Mouse (Mus musculus) embryonic facial prominence, embryonic 11.5 days (tissue): ENCODE measurements around the gene Apoe. TPM values are rescaled to one million over a fixed set of nuclear protein-coding genes. Genes with fewer than 3 reads are reported as not detected.

Source experiments
- ATAC-seq: fragments of 200-750 bp; cut with Nextera tagmentation; replicated peaks from 2 replicates; pipeline ENCODE4 v1.8.0; 2017; ENCODE audit warnings: low read depth; ENCODE audit not compliant: insufficient number of reproducible peaks, low FRiP score, low TSS enrichment
- DNase-seq: peaks from one replicate; pipeline ENCODE4 v3.0.0-alpha.2; 2015; ENCODE audit warnings: low spot score
- H3K27ac ChIP-seq: fragments of 300-500 bp; sonication (generic); replicated peaks from 2 replicates; pipeline ENCODE4 v1.5.1; 2014; ENCODE audit warnings: mild to moderate bottlenecking, low read depth, low read length, control low read depth
- H3K27me3 ChIP-seq: fragments of 300-500 bp; sonication (generic); 2 replicates; pipeline ENCODE4 v1.6.1; 2014; ENCODE audit warnings: mild to moderate bottlenecking, low read length, moderate library complexity, mixed read lengths; ENCODE audit not compliant: control insufficient read depth, insufficient read depth
- H3K36me3 ChIP-seq: fragments of 300-500 bp; sonication (generic); replicated peaks from 2 replicates; pipeline ENCODE4 v1.6.1; 2014; ENCODE audit warnings: low read depth, mild to moderate bottlenecking, low read length, moderate library complexity, mixed read lengths; ENCODE audit not compliant: control insufficient read depth, insufficient read depth
- H3K4me1 ChIP-seq: fragments of 300-500 bp; sonication (generic); 2 replicates; pipeline ENCODE4 v1.6.1; 2014; ENCODE audit warnings: low read length, mixed read lengths; ENCODE audit not compliant: control insufficient read depth, insufficient read depth
- H3K4me2 ChIP-seq: fragments of 300-500 bp; sonication (generic); 2 replicates; pipeline ENCODE4 v1.6.1; 2014; ENCODE audit warnings: low read depth, mild to moderate bottlenecking, control low read depth, low read length, moderate library complexity
- H3K4me3 ChIP-seq: fragments of 300-500 bp; sonication (generic); 2 replicates; pipeline ENCODE4 v1.5.1; 2014; ENCODE audit warnings: low read depth, low read length, control low read depth
- H3K9ac ChIP-seq: fragments of 300-500 bp; sonication (generic); replicated peaks from 2 replicates; pipeline ENCODE4 v1.6.1; 2014; ENCODE audit warnings: mild to moderate bottlenecking, control low read depth, low read length
- H3K9me3 ChIP-seq: fragments of 300-500 bp; sonication (generic); replicated peaks from 2 replicates; pipeline ENCODE4 v1.6.1; 2016; ENCODE audit warnings: mild to moderate bottlenecking, low read length, inconsistent platforms, mixed read lengths; ENCODE audit not compliant: control insufficient read depth
- WGBS: fragments of 180-500 bp; shearing (Covaris S2); extraction: QIAGEN DNeasy Blood & Tissue Kit; methylation state at CpG from one replicate; pipeline ENCODE4 v1.1.7; 2014; 5-methylcytosine and 5-hydroxymethylcytosine counted together
- polyA plus RNA-seq: library from polyadenylated mRNA; unstranded; fragments of >200 nt; fragmentation: Nextera tagmentation; extraction: Ambion mirVana; gene quantifications from 2 replicates; pipeline ENCODE4 v1.2.1, GENCODE M21; 2014

Gene Apoe
- polyA plus RNA-seq, 1 experiment from 2014 or later: 180 TPM

- Histone ChIP-seq H3K9me3 (no peaks in the 10 kb centered on the region), H3K4me1 (no peaks in the 10 kb centered on the region), H3K27me3 (no peaks in the 10 kb centered on the region), H3K4me2 (no peak overlapping the region), H3K27ac (no peak overlapping the region), H3K36me3 (no peaks in the 10 kb centered on the region), H3K4me3 (no peak overlapping the region), H3K9ac (no peak overlapping the region)
- ATAC-seq: no peak
- no peak for DNase-seq
- WGBS: 60% methylated on average over 1 of the region's 1 CpGs
These were observed 22.3 kb downstream of the Apoe start for GRCm38 (mm10) chr7:19676662-19677061.

- no peaks in the 10 kb centered on the region for H3K4me1 ChIP-seq
- no peak for ATAC-seq
- no peaks in the 10 kb centered on the region for H3K36me3 ChIP-seq
- H3K27ac ChIP-seq: no peak overlapping the region
- no peak for DNase-seq
- H3K27me3 ChIP-seq: no peaks in the 10 kb centered on the region
- H3K9ac ChIP-seq: no peak overlapping the region
- WGBS: 82% methylated on average over 10 of the region's 10 CpGs
- H3K4me3 ChIP-seq: no peak overlapping the region
- H3K9me3 ChIP-seq: no peaks in the 10 kb centered on the region
- H3K4me2 ChIP-seq: no peak overlapping the region
These were observed 23.2 kb downstream of the Apoe start for GRCm38 (mm10) chr7:19675824-19676223.

- no peak overlapping the region for H3K4me2 ChIP-seq
- DNase-seq (no peak), ATAC-seq (no peak)
- no peaks in the 10 kb centered on the region for H3K4me1 ChIP-seq
- H3K4me3 ChIP-seq: no peak overlapping the region
- H3K9me3 ChIP-seq: no peaks in the 10 kb centered on the region
- H3K9ac ChIP-seq: no peak overlapping the region
- no peaks in the 10 kb centered on the region for H3K36me3 ChIP-seq
- no peaks in the 10 kb centered on the region for H3K27me3 ChIP-seq
- no peak overlapping the region for H3K27ac ChIP-seq
- 65% methylated on average over 14 of the region's 14 CpGs for WGBS
These were observed 25.8 kb downstream of the Apoe start for GRCm38 (mm10) chr7:19673083-19673699.

GRCm38 (mm10) chr7:19671511-19671910 lies 27.5 kb downstream of the Apoe start:
- H3K4me2 ChIP-seq: no peak overlapping the region
- no peaks in the 10 kb centered on the region for H3K36me3 ChIP-seq
- no peaks in the 10 kb centered on the region for H3K4me1 ChIP-seq
- H3K9ac ChIP-seq: no peak overlapping the region
- no peak for DNase-seq
- H3K9me3 ChIP-seq: no peaks in the 10 kb centered on the region
- H3K27me3 ChIP-seq: no peaks in the 10 kb centered on the region
- H3K4me3 ChIP-seq: no peak overlapping the region
- 73% methylated on average over 10 of the region's 10 CpGs for WGBS
- no peak for ATAC-seq
- no peak overlapping the region for H3K27ac ChIP-seq

GRCm38 (mm10) chr7:19668947-19669721 lies 29.9 kb downstream of the Apoe start:
- no peaks in the 10 kb centered on the region for H3K36me3 ChIP-seq
- H3K4me1 ChIP-seq: no peaks in the 10 kb centered on the region
- no peak overlapping the region for H3K4me3 ChIP-seq
- H3K4me2 ChIP-seq: peak overlapping the region; percentile 16; the same call in 1 of the 2 replicates
- whole genome bisulfite sequencing: 7% methylated on average over 10 of the region's 10 CpGs
- no peaks in the 10 kb centered on the region for H3K9me3 ChIP-seq
- ATAC-seq (peak; percentile 77), DNase-seq (peak; percentile 96)
- H3K27me3 ChIP-seq: no peaks in the 10 kb centered on the region
- H3K9ac ChIP-seq: peak overlapping the region; percentile 51
- H3K27ac ChIP-seq: 0 out of 2 replicates have a peak overlapping the region, but pooled peaks have one; percentile 20

GRCm38 (mm10) chr7:19667434-19667833 lies 31.6 kb downstream of the Apoe start:
- no peaks in the 10 kb centered on the region for H3K9me3 ChIP-seq
- ATAC-seq: no peak
- no peaks in the 10 kb centered on the region for H3K27me3 ChIP-seq
- H3K4me3 ChIP-seq: no peak overlapping the region
- H3K4me1 ChIP-seq: peaks cover 6% of the 10 kb centered on the region; the same call in 1 of the 2 replicates
- no peak overlapping the region for H3K9ac ChIP-seq
- H3K27ac ChIP-seq: no peak overlapping the region
- WGBS: 82% methylated on average over 2 of the region's 2 CpGs
- no peaks in the 10 kb centered on the region for H3K36me3 ChIP-seq
- DNase-seq: no peak
- no peak overlapping the region for H3K4me2 ChIP-seq

GRCm38 (mm10) chr7:19666750-19667149 lies 32.2 kb downstream of the Apoe start:
- Histone ChIP-seq H3K36me3 (peaks cover 1% of the 10 kb centered on the region), H3K4me1 (peaks cover 6% of the 10 kb centered on the region; the same call in 1 of the 2 replicates), H3K27me3 (no peaks in the 10 kb centered on the region), H3K9me3 (no peaks in the 10 kb centered on the region), H3K27ac (no peak overlapping the region), H3K4me3 (no peak overlapping the region), H3K4me2 (no peak overlapping the region), H3K9ac (no peak overlapping the region)
- no peak for DNase-seq
- 62% methylated on average over 3 of the region's 3 CpGs for WGBS
- ATAC-seq: no peak
